Mouse (Mus musculus) neural tube, embryonic 13.5 days (tissue): ENCODE measurements around the gene Aldh3a2. TPM values are rescaled to one million over a fixed set of nuclear protein-coding genes. Genes with fewer than 3 reads are reported as not detected.
"Not testable (repeated sequence)": the region's sequence is repeated elsewhere in the genome, so short reads cannot be mapped to it uniquely, and the experiment has no call there.

ENCODE experiments used
- ATAC-seq: fragments of 200-750 bp; cut with Nextera tagmentation; 2 replicates; pipeline ENCODE4 v1.8.0; 2017; ENCODE audit warnings: low read depth, mild to moderate bottlenecking, moderate TSS enrichment, moderate library complexity
- H3K27ac ChIP-seq: fragments of 300-500 bp; sonication (generic); replicated peaks from 2 replicates; pipeline ENCODE4 v1.5.1; 2015; ENCODE audit warnings: moderate library complexity, mild to moderate bottlenecking, inconsistent platforms
- H3K27me3 ChIP-seq: fragments of 300-500 bp; sonication (generic); 2 replicates; pipeline ENCODE4 v1.6.1; 2015; ENCODE audit warnings: mild to moderate bottlenecking, inconsistent platforms
- H3K36me3 ChIP-seq: fragments of 300-500 bp; sonication (generic); 2 replicates; pipeline ENCODE4 v1.6.1; 2015; ENCODE audit warnings: mild to moderate bottlenecking, inconsistent platforms
- H3K4me1 ChIP-seq: fragments of 300-500 bp; sonication (generic); replicated peaks from 2 replicates; pipeline ENCODE4 v1.6.1; 2015; ENCODE audit warnings: inconsistent platforms
- H3K4me2 ChIP-seq: fragments of 300-500 bp; sonication (generic); 2 replicates; pipeline ENCODE4 v1.6.1; 2015; ENCODE audit warnings: inconsistent platforms, mild to moderate bottlenecking, moderate library complexity
- H3K4me3 ChIP-seq: fragments of 300-500 bp; sonication (generic); 2 replicates; pipeline ENCODE4 v1.5.1; 2015; ENCODE audit warnings: mild to moderate bottlenecking, inconsistent platforms
- H3K9ac ChIP-seq: fragments of 300-500 bp; sonication (generic); 2 replicates; pipeline ENCODE4 v1.6.1; 2015; ENCODE audit warnings: moderate library complexity, mild to moderate bottlenecking, inconsistent platforms
- H3K9me3 ChIP-seq: fragments of 300-500 bp; sonication (generic); 2 replicates; pipeline ENCODE4 v1.6.1; 2016; ENCODE audit warnings: inconsistent platforms
- WGBS: fragments of 180-500 bp; shearing (Covaris S2); methylation state at CpG from one replicate; pipeline ENCODE4 v1.1.7; 2015; 5-methylcytosine and 5-hydroxymethylcytosine counted together
- polyA plus RNA-seq: library from polyadenylated mRNA; unstranded; fragments of >200 nt; fragmentation: Nextera tagmentation; extraction: Ambion mirVana; gene quantifications from 2 replicates; pipeline ENCODE4 v1.2.1, GENCODE M21; 2015

Aldh3a2 gene
- polyA plus RNA-seq: 22.9 and 26.4 TPM in 2 replicates

GRCm38 (mm10) chr11:61266551-61267533 is at the start of gene Aldh3a2:
Gene Aldh3a2 (minus strand): TSS chr11:61267464.
- H3K36me3 ChIP-seq: peaks cover 26% of the 10 kb centered on the region
- WGBS: 1% methylated on average over 58 of the region's 58 CpGs
- H3K9ac ChIP-seq: peak within 1 kb of the TSS; percentile 81
- H3K9me3 ChIP-seq: no peaks in the 10 kb centered on the region
- ATAC-seq: peak; percentile 99
- peaks cover 19% of the 10 kb centered on the region for H3K4me1 ChIP-seq
- H3K4me3 ChIP-seq: peak within 1 kb of the TSS; percentile 60
- peak within 1 kb of the TSS; percentile 93 for H3K27ac ChIP-seq
- H3K27me3 ChIP-seq: no peaks in the 10 kb centered on the region
- H3K4me2 ChIP-seq: peak within 1 kb of the TSS; percentile 68

- H3K36me3 ChIP-seq: no peaks in the 10 kb centered on the region
- no peak overlapping the region for H3K9ac ChIP-seq
- no peak for ATAC-seq
- H3K4me3 ChIP-seq: no peak overlapping the region
- H3K4me2 ChIP-seq: no peak overlapping the region
- H3K9me3 ChIP-seq: no peaks in the 10 kb centered on the region
- no peaks in the 10 kb centered on the region for H3K27me3 ChIP-seq
- no peak overlapping the region for H3K27ac ChIP-seq
- H3K4me1 ChIP-seq: no peaks in the 10 kb centered on the region
- WGBS: 70% methylated on average over 2 of the region's 2 CpGs
Measured at GRCm38 (mm10) chr11:61316864-61317263, 49.6 kb upstream of the Aldh3a2 start.

DNA sequence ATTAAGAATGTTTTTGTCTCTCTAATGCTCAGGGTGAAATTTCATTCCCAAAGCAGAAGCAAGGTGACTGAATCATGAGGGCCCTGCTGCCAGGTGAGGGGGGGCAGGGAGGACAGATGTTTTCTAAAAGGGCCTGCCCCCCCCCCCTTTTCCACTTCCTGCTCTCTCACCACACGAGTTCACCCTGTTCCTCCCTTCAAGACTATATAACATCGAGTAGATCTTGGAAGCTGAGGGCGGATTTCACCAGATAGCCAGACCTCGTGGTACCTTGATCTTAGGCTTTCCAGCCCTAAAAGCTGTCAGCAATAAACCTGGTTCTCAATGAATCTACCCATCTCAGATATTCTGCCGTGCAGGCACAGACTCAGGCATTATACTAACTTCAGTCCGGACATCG is 43.1 kb upstream of the Aldh3a2 start:
- Histone ChIP-seq H3K9me3 (peaks cover 6% of the 10 kb centered on the region; the same call in 1 of the 2 replicates), H3K9ac (no peak overlapping the region), H3K27me3 (no peaks in the 10 kb centered on the region), H3K27ac (no peak overlapping the region), H3K4me3 (no peak overlapping the region), H3K4me1 (no peaks in the 10 kb centered on the region), H3K4me2 (no peak overlapping the region), H3K36me3 (no peaks in the 10 kb centered on the region)
- ATAC-seq: no peak
- 77% methylated on average over 7 of the region's 7 CpGs for WGBS

- WGBS: 70% methylated on average over 12 of the region's 12 CpGs
- no peaks in the 10 kb centered on the region for H3K27me3 ChIP-seq
- no peak for ATAC-seq
- H3K4me3 ChIP-seq: no peak overlapping the region
- no peaks in the 10 kb centered on the region for H3K36me3 ChIP-seq
- H3K9me3 ChIP-seq: peaks cover 6% of the 10 kb centered on the region; the same call in 1 of the 2 replicates
- no peak overlapping the region for H3K27ac ChIP-seq
- H3K9ac ChIP-seq: no peak overlapping the region
- no peak overlapping the region for H3K4me2 ChIP-seq
- no peaks in the 10 kb centered on the region for H3K4me1 ChIP-seq
Measured at GRCm38 (mm10) chr11:61309831-61310230, 42.6 kb upstream of the Aldh3a2 start.

DNA sequence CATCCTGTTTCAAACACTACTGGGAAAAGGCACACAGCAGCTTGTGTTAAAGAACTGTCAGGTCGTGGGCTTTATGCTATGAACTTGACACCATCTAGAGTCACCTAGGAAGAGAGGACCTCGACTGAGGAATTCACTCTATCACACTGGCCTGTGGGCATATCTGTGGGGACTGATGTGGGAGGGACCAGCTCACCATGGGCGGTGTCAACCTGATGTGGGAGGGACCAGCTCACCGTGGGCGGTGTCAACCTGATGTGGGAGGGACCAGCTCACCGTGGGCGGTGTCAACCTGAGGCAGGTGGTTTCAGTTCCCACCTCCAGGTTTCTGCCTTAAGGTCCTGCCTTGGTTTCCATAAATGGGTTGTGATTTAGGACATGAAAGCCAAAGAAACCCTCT is 40.5 kb upstream of the Aldh3a2 start:
- WGBS: 37% methylated on average over 7 of the region's 7 CpGs
- Histone ChIP-seq H3K27ac (no peak overlapping the region), H3K9me3 (peaks cover 6% of the 10 kb centered on the region; the same call in 1 of the 2 replicates), H3K9ac (no peak overlapping the region), H3K27me3 (no peaks in the 10 kb centered on the region), H3K36me3 (no peaks in the 10 kb centered on the region), H3K4me2 (no peak overlapping the region), H3K4me1 (no peaks in the 10 kb centered on the region), H3K4me3 (no peak overlapping the region)
- ATAC-seq: no peak

DNA sequence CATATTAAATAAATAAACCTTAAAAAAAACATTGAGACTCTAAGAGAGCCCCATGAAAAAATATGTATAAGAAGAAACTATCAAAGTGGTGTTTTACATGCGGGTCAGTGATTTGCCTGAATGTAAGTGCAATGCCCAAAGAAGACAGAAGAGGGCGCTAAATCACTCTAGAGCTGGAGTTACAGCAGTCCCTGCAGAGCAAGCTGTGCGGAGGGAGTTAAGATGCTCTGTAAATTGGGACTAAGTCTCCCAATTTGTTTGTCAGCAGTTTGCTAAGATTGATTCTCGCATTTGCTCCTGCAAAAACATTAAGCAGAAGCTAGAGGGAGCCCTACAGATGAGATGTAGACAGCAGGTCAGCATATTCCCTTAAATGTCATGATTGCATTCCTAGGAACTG is 38.1 kb upstream of the Aldh3a2 start:
- Histone ChIP-seq H3K4me2 (no peak overlapping the region), H3K36me3 (no peaks in the 10 kb centered on the region), H3K27me3 (no peaks in the 10 kb centered on the region), H3K9ac (no peak overlapping the region), H3K9me3 (peaks cover 6% of the 10 kb centered on the region; the same call in 1 of the 2 replicates), H3K4me3 (no peak overlapping the region), H3K27ac (no peak overlapping the region), H3K4me1 (no peaks in the 10 kb centered on the region; the same call in 1 of the 2 replicates)
- 76% methylated on average over 4 of the region's 4 CpGs for WGBS
- ATAC-seq: no peak

GRCm38 (mm10) chr11:61304535-61304934 is 37.3 kb upstream of the Aldh3a2 start:
- not testable (repeated sequence) for H3K9me3 ChIP-seq, H3K27me3 ChIP-seq, H3K4me3 ChIP-seq, H3K36me3 ChIP-seq, H3K4me1 ChIP-seq, H3K4me2 ChIP-seq, H3K9ac ChIP-seq, H3K27ac ChIP-seq, ATAC-seq
- WGBS: 93% methylated on average over 6 of the region's 10 CpGs

DNA sequence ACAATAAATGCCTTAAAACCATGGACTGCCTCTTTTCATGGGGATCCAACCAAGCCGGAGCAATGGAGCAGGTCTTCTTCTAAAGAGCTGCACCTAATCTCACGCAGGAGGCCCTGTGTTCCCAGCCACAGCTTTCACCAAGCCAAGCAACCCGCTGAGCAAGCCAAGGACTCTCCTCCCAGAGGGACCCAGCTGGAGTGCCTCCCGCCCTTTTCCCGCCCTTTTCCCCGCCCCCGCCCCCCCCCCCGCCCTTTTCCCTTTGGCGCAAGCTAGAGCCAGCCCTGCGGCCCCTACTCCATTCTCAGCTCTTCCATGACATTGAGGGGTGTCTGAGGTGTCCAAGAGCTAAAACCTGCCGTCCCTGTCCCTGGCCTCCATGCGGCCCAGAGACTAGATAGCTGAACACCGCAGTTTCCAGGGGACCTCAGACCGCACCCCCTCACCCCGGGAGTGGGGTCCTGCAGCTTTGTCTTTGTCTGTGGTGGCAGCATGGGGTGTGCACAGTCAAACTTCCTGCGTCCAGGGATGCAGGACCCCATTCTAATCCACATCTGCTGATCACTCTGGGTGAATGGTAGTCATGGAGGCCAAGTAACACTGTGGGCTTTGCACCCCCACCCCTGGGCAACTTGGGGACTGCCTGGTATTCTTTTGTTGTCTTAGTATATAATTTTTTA is 33.6 kb upstream of the Aldh3a2 start:
- 30% methylated on average over 13 of the region's 16 CpGs for WGBS
- Histone ChIP-seq H3K36me3 (no peaks in the 10 kb centered on the region), H3K27ac (no peak overlapping the region), H3K4me1 (no peaks in the 10 kb centered on the region; the same call in 1 of the 2 replicates), H3K9me3 (peaks cover 6% of the 10 kb centered on the region; the same call in 1 of the 2 replicates), H3K4me3 (no peak overlapping the region), H3K4me2 (peak overlapping the region; percentile 25), H3K27me3 (no peaks in the 10 kb centered on the region), H3K9ac (no peak overlapping the region)
- ATAC-seq: no peak

- ATAC-seq: no peak
- no peak overlapping the region for H3K27ac ChIP-seq
- no peaks in the 10 kb centered on the region for H3K27me3 ChIP-seq
- no peak overlapping the region for H3K9ac ChIP-seq
- no peak overlapping the region for H3K4me2 ChIP-seq
- H3K36me3 ChIP-seq: no peaks in the 10 kb centered on the region
- no peaks in the 10 kb centered on the region for H3K9me3 ChIP-seq
- no peaks in the 10 kb centered on the region; the same call in 1 of the 2 replicates for H3K4me1 ChIP-seq
- WGBS: 56% methylated on average over 3 of the region's 3 CpGs
- H3K4me3 ChIP-seq: no peak overlapping the region
Measured at GRCm38 (mm10) chr11:61300205-61300604, 32.9 kb upstream of the Aldh3a2 start.

DNA sequence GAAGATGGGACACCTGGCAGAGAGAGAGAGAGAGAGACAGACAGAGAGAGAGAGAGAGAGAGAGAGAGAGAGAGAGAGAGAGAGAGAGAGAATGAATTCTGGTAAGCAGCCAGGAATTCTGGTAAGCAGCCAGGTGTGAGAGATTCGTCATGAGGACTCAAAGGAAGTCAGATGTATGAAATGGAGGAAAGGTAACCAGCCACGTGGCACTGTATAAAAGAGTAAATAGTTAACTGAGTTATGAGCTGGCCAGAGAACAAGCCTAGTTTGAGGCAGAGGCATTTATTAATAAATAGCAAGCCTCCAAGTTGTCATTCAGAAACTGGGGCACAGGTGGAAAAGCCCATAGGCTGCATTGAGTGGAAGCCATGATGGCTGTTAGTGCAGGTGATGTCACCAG is 30.6 kb upstream of the Aldh3a2 start:
- Histone ChIP-seq H3K27me3 (no peaks in the 10 kb centered on the region), H3K36me3 (no peaks in the 10 kb centered on the region), H3K4me2 (no peak overlapping the region), H3K9ac (no peak overlapping the region), H3K4me3 (no peak overlapping the region), H3K27ac (no peak overlapping the region), H3K9me3 (no peaks in the 10 kb centered on the region), H3K4me1 (no peaks in the 10 kb centered on the region; the same call in 1 of the 2 replicates)
- no peak for ATAC-seq
- 81% methylated on average over 2 of the region's 2 CpGs for WGBS

DNA sequence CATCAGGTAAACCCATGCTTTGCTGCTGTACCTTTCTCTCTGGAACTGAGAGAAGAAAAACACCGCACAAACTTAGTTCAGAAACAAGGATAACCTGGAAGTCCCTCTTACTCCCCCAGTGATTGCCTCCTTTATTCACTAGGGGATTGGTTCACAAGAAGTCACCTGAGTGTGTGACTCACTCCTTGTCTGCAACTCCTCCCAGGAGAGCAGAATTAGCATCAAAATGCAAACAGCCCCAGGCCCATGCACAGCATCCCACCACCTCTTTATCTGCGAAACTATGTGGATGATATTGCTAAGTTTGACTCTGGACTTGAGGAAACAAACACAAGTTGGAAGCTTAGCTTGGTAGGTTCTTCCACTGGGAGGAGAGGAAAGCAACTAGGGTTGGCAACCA is 30.1 kb upstream of the Aldh3a2 start:
- 87% methylated on average over 2 of the region's 2 CpGs for WGBS
- no peaks in the 10 kb centered on the region for H3K36me3 ChIP-seq

GRCm38 (mm10) chr11:61296556-61296955 is 29.3 kb upstream of the Aldh3a2 start:
- Histone ChIP-seq H3K9ac (no peak overlapping the region), H3K9me3 (no peaks in the 10 kb centered on the region), H3K4me3 (no peak overlapping the region), H3K4me2 (no peak overlapping the region), H3K27me3 (no peaks in the 10 kb centered on the region), H3K36me3 (no peaks in the 10 kb centered on the region), H3K27ac (no peak overlapping the region), H3K4me1 (no peaks in the 10 kb centered on the region; the same call in 1 of the 2 replicates)
- 20% methylated on average over 1 of the region's 1 CpGs for WGBS
- ATAC-seq: no peak

More for the DNA sequence above, 30.1 kb upstream of the Aldh3a2 start:
- no peak overlapping the region for H3K27ac ChIP-seq
- H3K4me2 ChIP-seq: no peak overlapping the region
- H3K9ac ChIP-seq: no peak overlapping the region
- no peaks in the 10 kb centered on the region; the same call in 1 of the 2 replicates for H3K4me1 ChIP-seq
- ATAC-seq: no peak
- no peak overlapping the region for H3K4me3 ChIP-seq
- H3K27me3 ChIP-seq: no peaks in the 10 kb centered on the region
- no peaks in the 10 kb centered on the region for H3K9me3 ChIP-seq
